Mouse (Mus musculus) intestine, embryonic 14.5 days (tissue): ENCODE data around the gene Gm12569. TPM values are rescaled to one million over a fixed set of nuclear protein-coding genes. Genes with fewer than 3 reads are reported as not detected.

Source experiments
- polyA plus RNA-seq: library from polyadenylated mRNA; unstranded; fragments of >200 nt; fragmentation: Nextera tagmentation; extraction: Ambion mirVana; gene quantifications from 2 replicates; pipeline ENCODE4 v1.2.1, GENCODE M21; 2014

The Gm12569 gene
- polyA plus RNA-seq, 1 experiment from 2014 or later: not detected

Other genes with a start within 250 kb of the Gm12569 start
- gene Olfr1377, start 238.5 kb upstream of the Gm12569 start, polyA plus RNA-seq: not detected in 2 replicates
- not detected in 2 replicates for gene Olfr51, start 216.9 kb upstream of the Gm12569 start, polyA plus RNA-seq
- not detected in 2 replicates for gene Olfr54, start 206.2 kb upstream of the Gm12569 start, polyA plus RNA-seq
- not detected in 2 replicates for gene Olfr1375, start 172.4 kb upstream of the Gm12569 start, polyA plus RNA-seq
- gene Zfp354a, start 161.2 kb upstream of the Gm12569 start, polyA plus RNA-seq: 9.1 and 11.0 TPM in 2 replicates
- gene Clk4, start 41.3 kb downstream of the Gm12569 start, polyA plus RNA-seq: 114 and 137 TPM in 2 replicates
- gene BC049762, start 42.6 kb downstream of the Gm12569 start, polyA plus RNA-seq: 0.64 TPM in 1 of 2 replicates, not detected in the other
- gene Col23a1, start 69.4 kb downstream of the Gm12569 start, polyA plus RNA-seq: 28.4 and 31.1 TPM in 2 replicates